Mouse (Mus musculus) ovary, postnatal 36 days (tissue): ENCODE data around the gene Xbp1.
"Not testable (repeated sequence)": the region's sequence is repeated elsewhere in the genome, so short reads cannot be mapped to it uniquely, and the experiment has no call there.

Experiments
- DNase-seq: peaks from one replicate; pipeline ENCODE4 v3.0.0; 2022; ENCODE audit warnings: low spot score, mixed read lengths

Xbp1 gene

GRCm38 (mm10) chr11:5502351-5503051 lies 18.0 kb upstream of the Xbp1 start:
- DNase-seq = peak; percentile 44

GRCm38 (mm10) chr11:5505856-5506575 lies 14.4 kb upstream of the Xbp1 start:
- no peak for DNase-seq

DNA sequence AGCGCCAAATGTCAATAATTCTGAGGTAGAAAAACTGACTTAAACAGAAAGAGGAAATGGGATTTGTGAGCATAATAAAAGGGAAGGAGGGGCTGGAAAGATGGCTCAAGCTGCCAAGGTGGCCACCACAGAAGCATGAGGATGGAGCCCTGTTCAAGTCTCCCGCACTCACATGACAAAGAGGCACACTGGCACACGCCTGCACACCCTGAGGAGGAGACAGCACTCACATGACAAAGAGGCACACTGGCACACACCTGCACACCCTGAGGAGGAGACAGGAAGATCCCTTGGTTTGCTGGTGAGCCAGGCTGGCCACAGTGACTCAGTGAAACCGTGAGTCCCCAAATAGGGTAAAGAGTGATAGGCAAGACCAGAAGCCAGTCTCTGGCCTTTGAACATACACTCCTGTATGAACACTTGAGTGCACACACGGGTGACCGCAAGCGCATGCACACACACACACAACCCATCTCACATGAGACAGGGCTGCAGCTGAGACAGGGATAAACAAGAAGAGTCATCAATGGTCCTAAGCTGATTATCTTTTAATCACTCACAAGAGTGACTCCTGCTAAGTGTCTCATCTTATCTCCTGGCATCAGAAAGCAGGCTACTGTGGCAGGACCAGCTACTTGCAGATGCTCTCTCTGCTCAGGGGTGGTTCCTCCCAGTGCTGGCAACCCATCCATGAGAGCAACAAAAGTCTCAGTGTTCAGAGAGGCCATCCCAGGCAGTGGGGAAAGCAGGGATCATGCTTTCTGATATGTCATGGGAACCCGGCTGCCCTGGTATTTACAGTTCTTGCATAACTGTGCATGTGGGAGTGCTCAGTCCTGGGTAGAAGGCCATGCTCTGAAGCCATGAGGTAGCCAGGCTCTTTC lies 11.0 kb upstream of the Xbp1 start:
- DNase-seq = no peak

GRCm38 (mm10) chr11:5510099-5510391 lies 10.4 kb upstream of the Xbp1 start:
- DNase-seq = no peak

DNA sequence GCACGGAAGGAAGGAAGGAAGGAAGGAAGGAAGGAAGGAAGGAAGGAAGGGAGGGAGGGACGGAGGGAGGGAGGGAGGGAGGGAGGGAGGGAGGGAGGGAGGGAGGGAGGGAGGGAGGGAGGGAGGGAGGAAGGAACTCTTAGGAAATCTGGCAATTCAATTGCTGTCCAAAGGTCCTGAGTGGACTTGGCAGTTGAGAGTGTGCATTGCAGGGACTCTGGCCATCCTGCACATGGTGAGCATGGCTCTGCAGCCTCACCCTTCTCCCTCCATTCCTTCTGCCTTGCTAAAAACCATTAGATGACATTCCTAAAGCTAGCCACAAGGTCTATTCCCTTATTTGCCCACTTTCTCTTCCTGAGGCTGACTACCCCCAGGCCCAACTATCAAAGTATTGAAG lies 9.8 kb upstream of the Xbp1 start:
- DNase-seq = not testable (repeated sequence)

GRCm38 (mm10) chr11:5512099-5512725 lies 8.2 kb upstream of the Xbp1 start:
- DNase-seq = no peak

GRCm38 (mm10) chr11:5512961-5513360 lies 7.5 kb upstream of the Xbp1 start:
- no peak for DNase-seq

DNA sequence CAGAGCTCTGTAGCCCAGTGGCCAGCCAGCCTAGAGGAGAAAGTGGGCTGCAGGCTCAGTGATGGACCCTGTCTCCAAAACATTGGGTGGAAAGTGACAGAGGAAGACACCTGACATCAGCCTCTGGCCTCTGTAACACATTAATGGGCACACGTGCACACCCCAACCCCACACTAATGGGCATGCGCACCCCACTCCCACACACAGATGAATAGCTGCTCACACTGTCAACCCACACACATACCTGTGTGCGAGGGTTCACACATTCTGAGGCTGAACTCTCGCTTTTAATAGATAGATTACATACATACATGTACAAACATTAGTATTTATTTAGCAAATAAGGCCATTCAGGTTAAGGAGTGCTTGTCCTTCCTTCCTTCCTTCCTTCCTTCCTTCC lies 6.4 kb upstream of the Xbp1 start:
- DNase-seq = no peak

DNA sequence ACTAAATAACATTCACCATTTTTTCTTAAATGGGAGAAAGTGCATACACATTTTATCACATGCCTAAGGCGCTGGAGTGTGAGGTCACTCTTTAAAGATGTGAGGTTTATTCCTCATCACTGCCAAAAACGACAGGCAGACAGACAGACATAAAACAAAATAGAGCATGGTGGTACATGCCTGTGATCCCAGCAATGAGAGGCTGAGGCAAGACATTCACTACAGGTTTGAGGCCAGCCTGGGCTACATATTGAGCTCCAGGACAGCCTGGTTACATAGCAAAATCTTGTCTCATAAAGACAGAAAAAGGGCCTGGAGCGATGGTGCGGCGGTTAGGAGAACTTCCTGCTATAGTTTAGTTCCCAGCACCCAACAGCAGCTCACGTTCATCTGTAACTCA lies 5.3 kb upstream of the Xbp1 start:
- no peak for DNase-seq

DNA sequence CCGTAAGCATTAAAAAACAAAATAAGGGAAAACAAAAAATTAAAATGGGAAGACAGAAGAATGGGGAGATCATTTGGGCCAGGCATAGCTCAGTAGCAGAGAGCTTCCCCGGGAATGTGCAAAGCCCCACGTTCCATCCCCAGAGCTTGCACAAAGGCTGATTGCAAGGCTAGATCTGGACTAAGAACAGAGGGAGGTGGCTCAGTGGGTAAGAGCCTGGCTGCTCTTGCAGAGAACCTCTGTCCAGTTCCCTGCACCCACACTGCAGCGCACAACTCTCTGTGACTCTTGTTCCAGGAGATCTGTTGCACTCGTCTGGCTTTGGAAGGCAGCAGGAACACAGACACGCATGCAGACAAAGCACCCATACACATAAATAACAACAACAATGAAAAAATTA lies 4.8 kb upstream of the Xbp1 start:
- no peak for DNase-seq

GRCm38 (mm10) chr11:5516151-5516550 lies 4.3 kb upstream of the Xbp1 start:
- DNase-seq = no peak

DNA sequence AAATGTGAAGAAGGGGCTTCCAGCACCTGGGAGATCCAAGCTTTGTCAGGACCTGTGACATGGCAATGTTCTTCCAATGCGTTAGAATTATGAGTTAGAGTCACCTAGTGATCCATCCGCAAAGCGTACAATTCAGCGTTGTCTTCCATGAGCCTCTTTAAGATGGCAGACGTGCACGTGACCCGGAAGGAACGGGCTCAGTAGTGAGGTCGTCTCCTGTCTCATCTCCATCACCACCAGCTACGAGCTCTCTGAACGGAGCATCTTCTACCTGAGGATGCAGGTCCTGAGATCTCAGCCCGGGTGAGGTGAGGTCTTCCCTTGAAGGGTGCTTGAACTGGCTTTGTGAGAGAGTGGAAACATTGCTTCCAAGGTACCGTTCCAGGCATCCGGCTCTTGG lies 3.8 kb upstream of the Xbp1 start:
- DNase-seq = no peak

- DNase-seq = no peak
Observed at GRCm38 (mm10) chr11:5517346-5517745, 3.1 kb upstream of the Xbp1 start.

GRCm38 (mm10) chr11:5519681-5520080 lies 778 bp upstream of the Xbp1 start:
- DNase-seq = no peak

DNA sequence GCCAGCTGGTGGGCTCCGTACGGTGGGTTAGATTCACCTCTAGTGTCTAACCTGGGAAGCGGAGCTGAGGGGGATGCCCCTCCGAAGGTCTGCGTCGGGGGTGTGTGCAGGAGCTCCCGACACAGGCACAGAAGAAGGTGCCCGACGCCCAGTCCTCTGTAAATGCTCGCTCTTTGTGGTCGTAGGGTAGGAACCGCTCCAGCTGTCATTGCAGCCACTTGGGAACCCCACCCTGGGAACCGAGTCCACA lies 732 bp downstream of the Xbp1 start:
- no peak for DNase-seq

DNA sequence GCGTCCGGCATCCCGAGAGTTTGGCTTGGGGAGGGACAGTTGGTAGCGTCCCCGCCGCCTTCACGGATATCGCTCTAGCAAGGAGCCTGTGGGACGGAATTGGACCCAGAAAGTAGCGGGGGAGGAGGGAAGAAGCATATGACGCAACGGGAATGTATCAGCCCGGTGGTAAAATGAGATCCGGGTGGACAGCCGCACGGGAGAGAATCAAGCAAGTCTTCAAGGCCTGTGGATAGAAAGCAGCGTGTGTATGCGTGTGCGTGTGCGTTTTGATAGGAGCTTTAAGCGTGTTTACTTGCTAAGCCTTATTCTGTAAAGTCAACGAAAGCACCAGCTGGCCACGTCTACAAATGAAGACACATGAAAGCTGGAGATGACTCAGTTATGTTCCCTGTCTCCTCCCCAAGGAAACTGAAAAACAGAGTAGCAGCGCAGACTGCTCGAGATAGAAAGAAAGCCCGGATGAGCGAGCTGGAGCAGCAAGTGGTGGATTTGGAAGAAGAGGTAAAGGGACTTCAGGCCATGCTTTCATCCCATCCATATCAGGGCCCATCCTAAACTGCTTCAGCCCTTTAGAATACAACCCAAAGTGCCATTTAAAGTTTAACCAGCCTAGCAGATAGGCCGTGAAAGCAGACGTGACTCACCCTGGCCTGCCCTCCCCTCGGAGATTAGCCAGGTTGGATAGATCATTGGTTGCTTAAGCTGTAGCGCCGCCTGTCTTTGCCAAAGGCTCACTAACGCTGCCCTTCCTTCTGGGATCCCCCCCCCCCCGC lies 1.2 kb downstream of the Xbp1 start:
- peak; percentile 67 for DNase-seq

GRCm38 (mm10) chr11:5522798-5523415 lies 2.4 kb downstream of the Xbp1 start:
- no peak for DNase-seq

GRCm38 (mm10) chr11:5525418-5525817 lies 5.0 kb downstream of the Xbp1 start:
- DNase-seq = no peak

DNA sequence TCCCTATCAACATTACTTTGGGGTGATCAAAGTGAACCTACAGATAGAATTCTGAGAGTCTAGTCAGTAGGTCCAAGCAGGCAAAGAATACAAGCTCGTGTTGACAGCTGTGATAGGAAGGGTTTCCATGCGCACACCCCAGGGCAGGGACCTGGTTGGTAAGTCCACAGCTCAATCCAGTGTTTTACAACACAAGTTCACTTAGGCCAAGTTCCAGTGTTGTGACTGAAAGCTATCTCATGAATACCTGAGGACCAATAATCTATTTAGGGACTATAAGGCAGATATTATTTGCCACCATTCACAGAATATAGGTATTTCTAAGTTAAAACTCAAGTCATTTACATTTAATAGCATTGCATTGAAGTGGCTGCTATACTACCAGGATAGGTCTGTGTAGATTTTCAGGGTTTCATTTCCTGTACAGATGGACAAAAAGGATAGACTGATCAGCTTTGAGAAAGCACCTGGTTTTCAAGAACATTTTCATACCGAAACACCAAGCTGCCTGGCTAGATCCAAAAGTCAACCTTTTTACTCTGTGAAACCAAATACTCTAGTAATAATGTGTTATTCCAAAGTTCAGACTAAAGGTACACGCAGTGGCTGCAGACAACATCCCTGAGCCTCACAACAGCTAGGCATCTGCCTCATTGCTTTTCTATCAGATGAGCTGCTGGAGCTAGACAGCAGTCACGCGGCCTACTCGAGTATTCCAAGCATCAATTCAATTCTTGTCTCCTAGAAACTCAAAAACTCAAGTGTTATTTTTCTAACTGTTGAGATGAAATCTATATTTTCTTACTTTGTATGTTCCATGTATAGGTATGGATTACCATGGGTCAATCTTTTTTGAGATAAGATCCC lies 6.3 kb downstream of the Xbp1 start:
- DNase-seq = no peak

GRCm38 (mm10) chr11:5527865-5528523 lies 7.5 kb downstream of the Xbp1 start:
- no peak for DNase-seq
